Mouse (Mus musculus): ENCODE measurements around the gene Phf21b. TPM values are rescaled to one million over a fixed set of nuclear protein-coding genes. Genes with fewer than 3 reads are reported as not detected.
A peak's percentile ranks its signal among the peaks of the same experiment; 100 is the strongest.

The Phf21b gene
- polyA plus RNA-seq, 1 experiment from 2014 or later = 11.0 TPM

DNA sequence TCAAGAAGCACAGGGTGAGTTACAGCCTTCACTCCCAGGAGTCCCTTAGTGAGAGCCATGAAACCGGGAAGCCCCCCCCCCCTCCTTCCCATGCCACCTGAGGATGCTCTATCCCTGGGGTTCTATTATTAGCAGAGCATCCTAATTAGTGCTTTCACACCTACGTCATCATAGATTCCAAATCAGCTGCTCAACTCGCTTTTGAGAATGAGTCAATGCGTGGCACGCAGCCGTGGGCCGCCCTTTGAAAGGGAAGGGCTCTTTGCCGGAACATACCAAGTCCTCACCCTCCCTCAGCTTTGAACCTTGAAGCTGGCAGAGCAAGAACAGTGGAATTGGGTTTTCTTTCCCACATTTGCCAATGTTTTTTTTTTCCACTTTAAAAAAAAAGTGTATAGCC is 6.1 kb upstream of the Phf21b start:
- Histone ChIP-seq H3K9ac (replicated peaks) (no peak overlapping the region), H3K27me3 (no peaks in the 10 kb centered on the region), H3K4me3 (no peak overlapping the region), H3K4me2 (replicated peaks) (no peak overlapping the region), H3K27ac (replicated peaks) (no peak overlapping the region), H3K36me3 (no peaks in the 10 kb centered on the region), H3K4me1 (peaks cover 1% of the 10 kb centered on the region), H3K9me3 (no peaks in the 10 kb centered on the region)
- 75% methylated on average over 8 of the region's 8 CpGs for whole genome bisulfite sequencing
- ATAC-seq (replicated peaks) = no peak

- H3K36me3 ChIP-seq = no peaks in the 10 kb centered on the region
- no peak overlapping the region for H3K9ac ChIP-seq (replicated peaks)
- H3K27ac ChIP-seq (replicated peaks) = no peak overlapping the region
- no peaks in the 10 kb centered on the region for H3K27me3 ChIP-seq
- H3K4me3 ChIP-seq = no peak overlapping the region
- WGBS = 89% methylated on average over 2 of the region's 2 CpGs
- no peak for ATAC-seq (replicated peaks)
- no peak overlapping the region for H3K4me2 ChIP-seq (replicated peaks)
- H3K4me1 ChIP-seq = peaks cover 13% of the 10 kb centered on the region
- no peaks in the 10 kb centered on the region for H3K9me3 ChIP-seq
Measured at GRCm38 (mm10) chr15:84857623-84858022, 1.8 kb upstream of the Phf21b start.

GRCm38 (mm10) chr15:84854921-84855901 is 638 bp downstream of the Phf21b start:
- under 1% methylated on average over 88 of the region's 88 CpGs for WGBS

GRCm38 (mm10) chr15:84854171-84854811 is 1.6 kb downstream of the Phf21b start:
- Histone ChIP-seq H3K4me1 (peaks cover 41% of the 10 kb centered on the region), H3K9ac (replicated peaks) (peak overlapping the region; percentile 89), H3K36me3 (no peaks in the 10 kb centered on the region), H3K27me3 (no peaks in the 10 kb centered on the region), H3K4me3 (peak overlapping the region; percentile 91), H3K27ac (replicated peaks) (peak overlapping the region; percentile 99), H3K4me2 (replicated peaks) (peak overlapping the region; percentile 88), H3K9me3 (no peaks in the 10 kb centered on the region)
- under 1% methylated on average over 49 of the region's 49 CpGs for WGBS
- peak; percentile 1; the same call in 1 of the 2 replicates for ATAC-seq (replicated peaks)

More at GRCm38 (mm10) chr15:84854921-84855901, 638 bp downstream of the Phf21b start:
- Histone ChIP-seq H3K4me3 (peak overlapping the region; percentile 91), H3K4me2 (replicated peaks) (peak overlapping the region; percentile 88), H3K9me3 (no peaks in the 10 kb centered on the region), H3K9ac (replicated peaks) (peak overlapping the region; percentile 89), H3K27ac (replicated peaks) (peak overlapping the region; percentile 99), H3K36me3 (no peaks in the 10 kb centered on the region), H3K27me3 (no peaks in the 10 kb centered on the region), H3K4me1 (peaks cover 36% of the 10 kb centered on the region)
- ATAC-seq (replicated peaks) = peak; percentile 23

DNA sequence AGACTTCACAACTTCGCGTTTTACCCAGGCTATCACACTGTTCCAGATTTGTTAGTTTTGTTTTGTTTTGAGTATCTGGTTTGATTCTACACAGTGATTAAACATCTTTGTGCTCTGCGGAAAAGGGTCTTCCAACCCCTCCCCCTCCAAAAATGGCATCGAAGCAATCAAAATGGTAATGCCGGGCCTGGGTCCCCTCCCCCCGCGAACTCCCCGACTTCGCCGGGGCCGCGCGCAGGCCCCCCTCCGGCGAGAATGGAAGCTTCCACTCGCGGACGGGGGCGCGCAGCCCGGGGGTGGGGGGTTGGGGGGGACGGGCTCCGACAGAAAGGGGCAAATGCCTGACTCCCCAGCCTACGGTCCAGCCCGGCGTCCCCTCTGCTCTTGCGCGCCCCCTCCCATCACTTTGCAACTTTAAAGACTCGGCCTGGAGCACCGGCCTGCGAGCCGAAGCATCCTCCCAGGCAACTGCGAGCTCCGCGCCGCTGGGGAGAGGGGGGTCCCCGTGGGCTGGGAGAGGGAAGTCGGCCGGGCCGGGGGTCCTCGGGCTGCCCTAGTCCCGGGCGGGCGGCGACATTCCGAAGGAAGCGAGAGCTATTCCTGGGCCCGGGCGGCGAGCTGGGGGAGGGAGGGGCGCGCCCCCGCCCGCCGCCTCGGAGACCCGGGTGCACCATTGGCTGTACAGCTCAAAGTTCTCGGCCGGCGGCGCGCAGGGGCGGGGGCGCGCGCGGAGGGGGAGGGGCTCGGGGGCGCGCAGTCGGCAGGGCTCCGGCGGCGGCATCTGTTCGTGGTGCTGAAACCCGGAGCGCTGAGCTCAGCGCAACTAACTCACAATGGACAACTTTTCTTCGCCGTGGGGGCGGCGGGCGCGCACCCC is 2.4 kb downstream of the Phf21b start:
- H3K9me3 ChIP-seq = no peaks in the 10 kb centered on the region
- H3K9ac ChIP-seq (replicated peaks) = peak overlapping the region; percentile 89
- peak; percentile 52 for ATAC-seq (replicated peaks)
- H3K4me2 ChIP-seq (replicated peaks) = peak overlapping the region; percentile 88
- H3K27ac ChIP-seq (replicated peaks) = peak overlapping the region; percentile 99
- peaks cover 48% of the 10 kb centered on the region for H3K4me1 ChIP-seq
- peak overlapping the region; percentile 91 for H3K4me3 ChIP-seq
- no peaks in the 10 kb centered on the region for H3K27me3 ChIP-seq
- under 1% methylated on average over 79 of the region's 84 CpGs for WGBS
- no peaks in the 10 kb centered on the region for H3K36me3 ChIP-seq

- H3K4me2 ChIP-seq (replicated peaks) = peak overlapping the region; percentile 88
- H3K27ac ChIP-seq (replicated peaks) = peak overlapping the region; percentile 99
- no peaks in the 10 kb centered on the region for H3K27me3 ChIP-seq
- ATAC-seq (replicated peaks) = no peak
- WGBS = 1% methylated on average over 10 of the region's 10 CpGs
- no peaks in the 10 kb centered on the region for H3K9me3 ChIP-seq
- no peaks in the 10 kb centered on the region for H3K36me3 ChIP-seq
- peak overlapping the region; percentile 89 for H3K9ac ChIP-seq (replicated peaks)
- H3K4me3 ChIP-seq = peak overlapping the region; percentile 91
- H3K4me1 ChIP-seq = peaks cover 56% of the 10 kb centered on the region
Measured at GRCm38 (mm10) chr15:84852457-84853070, 3.3 kb downstream of the Phf21b start.

- no peak for ATAC-seq (replicated peaks)
- no peaks in the 10 kb centered on the region for H3K9me3 ChIP-seq
- 88% methylated on average over 1 of the region's 1 CpGs for WGBS
- no peak overlapping the region for H3K27ac ChIP-seq (replicated peaks)
- no peaks in the 10 kb centered on the region for H3K36me3 ChIP-seq
- no peak overlapping the region for H3K4me2 ChIP-seq (replicated peaks)
- no peak overlapping the region for H3K4me3 ChIP-seq
- H3K4me1 ChIP-seq = peaks cover 68% of the 10 kb centered on the region
- no peaks in the 10 kb centered on the region for H3K27me3 ChIP-seq
- no peak overlapping the region for H3K9ac ChIP-seq (replicated peaks)
Measured at GRCm38 (mm10) chr15:84850321-84850720, 5.5 kb downstream of the Phf21b start.

DNA sequence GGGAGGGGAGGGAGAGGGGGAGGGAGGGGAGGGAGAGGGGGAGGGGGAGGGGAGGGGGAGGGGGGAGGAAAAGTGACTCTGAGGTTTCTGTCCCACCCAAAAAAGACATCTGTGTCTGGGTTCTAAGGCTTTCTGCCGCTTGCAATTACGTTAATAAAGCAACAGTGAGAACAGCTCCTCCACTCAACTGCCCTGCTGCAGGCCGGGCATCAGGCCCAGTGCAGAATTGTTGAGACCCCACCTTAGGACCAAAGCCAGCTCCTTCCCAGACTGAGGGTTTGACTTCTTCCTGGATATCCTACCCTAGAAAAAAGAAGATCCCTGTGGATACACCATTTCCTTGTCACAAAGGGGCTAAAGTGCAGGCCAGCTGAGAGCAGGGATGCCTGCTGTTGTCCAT is 9.6 kb downstream of the Phf21b start:
- Histone ChIP-seq H3K4me1 (peaks cover 84% of the 10 kb centered on the region), H3K27me3 (no peaks in the 10 kb centered on the region), H3K9ac (replicated peaks) (no peak overlapping the region), H3K27ac (replicated peaks) (peak overlapping the region; percentile 45; the same call in 1 of the 2 replicates), H3K4me2 (replicated peaks) (no peak overlapping the region), H3K4me3 (no peak overlapping the region), H3K36me3 (no peaks in the 10 kb centered on the region), H3K9me3 (no peaks in the 10 kb centered on the region)
- ATAC-seq (replicated peaks) = no peak
- WGBS = 17% methylated on average over 3 of the region's 3 CpGs

DNA sequence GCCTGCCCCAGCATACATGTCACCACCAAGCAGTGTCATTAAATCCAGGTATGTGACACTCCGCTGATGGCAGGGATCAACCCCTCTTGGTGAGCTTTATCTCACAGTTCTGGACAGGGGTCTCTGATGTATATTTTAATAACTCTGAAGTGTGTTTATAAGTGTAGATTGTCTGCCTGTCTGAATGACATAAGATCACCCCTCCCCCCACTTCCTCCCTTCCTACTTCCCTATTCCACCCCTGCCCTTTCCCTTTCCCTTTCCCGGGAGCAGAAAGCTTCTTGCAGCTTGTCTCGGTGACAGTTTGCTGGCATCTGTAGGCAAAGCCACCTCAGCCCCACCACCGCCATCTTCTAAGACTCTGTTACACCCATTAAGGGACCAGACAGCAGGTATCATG is 11.0 kb downstream of the Phf21b start:
- H3K4me1 ChIP-seq = peaks cover 82% of the 10 kb centered on the region
- H3K27ac ChIP-seq (replicated peaks) = no peak overlapping the region
- H3K4me3 ChIP-seq = no peak overlapping the region
- no peaks in the 10 kb centered on the region for H3K36me3 ChIP-seq
- H3K9ac ChIP-seq (replicated peaks) = no peak overlapping the region
- ATAC-seq (replicated peaks) = no peak
- 81% methylated on average over 4 of the region's 4 CpGs for WGBS
- no peaks in the 10 kb centered on the region for H3K9me3 ChIP-seq
- no peak overlapping the region for H3K4me2 ChIP-seq (replicated peaks)
- H3K27me3 ChIP-seq = no peaks in the 10 kb centered on the region

- no peaks in the 10 kb centered on the region for H3K36me3 ChIP-seq
- H3K9me3 ChIP-seq = no peaks in the 10 kb centered on the region
- ATAC-seq (replicated peaks) = no peak; the same call in 1 of the 2 replicates
- 0 out of 2 replicates have a peak overlapping the region, but pooled peaks have one; percentile 12 for H3K27ac ChIP-seq (replicated peaks)
- H3K9ac ChIP-seq (replicated peaks) = no peak overlapping the region
- peaks cover 75% of the 10 kb centered on the region for H3K4me1 ChIP-seq
- WGBS = 53% methylated on average over 10 of the region's 10 CpGs
- H3K4me3 ChIP-seq = no peak overlapping the region
- H3K4me2 ChIP-seq (replicated peaks) = no peak overlapping the region
- no peaks in the 10 kb centered on the region for H3K27me3 ChIP-seq
Measured at GRCm38 (mm10) chr15:84843034-84843433, 12.8 kb downstream of the Phf21b start.
